Mouse (Mus musculus): Measurements from ENCODE around the gene Rbck1.

DNA sequence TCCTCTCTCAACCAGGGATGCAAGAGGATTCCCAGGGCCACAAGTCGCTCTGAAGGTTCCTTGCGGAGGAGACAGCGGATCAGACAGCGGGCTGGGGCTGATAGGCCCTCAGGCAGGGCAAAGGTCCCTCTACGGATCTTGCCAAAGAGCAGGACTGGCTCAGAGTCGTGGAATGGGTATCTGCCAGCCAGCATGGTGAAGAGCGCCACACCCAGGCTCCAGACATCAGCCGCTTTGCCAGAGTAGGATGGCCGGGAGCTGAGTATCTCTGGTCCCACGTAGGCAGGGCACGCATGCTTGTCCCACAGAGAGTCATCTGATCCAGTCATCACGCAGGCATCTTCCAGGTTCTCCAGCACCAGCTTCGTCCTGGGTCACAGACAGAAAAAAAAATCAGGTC lies 5.9 kb upstream of the Rbck1 start:
- TF ChIP-seq CTCF (IDR thresholded peaks at IDR 0.05; ENCODE audit: control insufficient read depth, insufficient read depth, insufficient replicate concordance, low read depth, low read length) (no peak), POLR2A (IDR thresholded peaks at IDR 0.05; ENCODE audit: control insufficient read depth, low read depth, low read length) (no peak)
